ENCODE assay signal across 16 mouse cellular contexts in genomic region chr16:63850297-63850696, GRCm38 (mm10). TPM values are rescaled to one million over a fixed set of nuclear protein-coding genes. Genes with fewer than 3 reads are reported as not detected.
"Had no signal": no experiment of that assay in that cellular context is flagged by ENCODE, and none has a peak within 500 bp of the region (broad histone marks: within the 10 kb centered on the region; RNA-seq: fewer than 3 reads in every experiment).

No protein-coding gene starts in this region.

- DNase-seq: gastrocnemius, postnatal 14 days; heart, adult 18-20 months; heart, postnatal 10 days; heart, postnatal 4 days; kidney, adult 18-20 months; kidney, adult 8-10 months; kidney, postnatal 10 days; kidney, postnatal 25 days; kidney, postnatal 4 days; layer of hippocampus, postnatal 36 days; liver; liver, embryonic 13.5 days had no signal

- ATAC-seq: hindbrain, embryonic 16.5 days; intestine, embryonic 15.5 days; intestine, postnatal 0 days had no signal

RNA-seq across cellular contexts. Expression of gene Epha3, which starts 13.7 kb away (rescaled TPM):
- total RNA-seq: granulocyte monocyte progenitor cell, adult 5-6 weeks had no signal
